Mouse (Mus musculus) thymus, postnatal 14 days (tissue): ENCODE data around the gene Phb2.

Source experiments
- DNase-seq: peaks from one replicate; pipeline ENCODE4 v3.0.0; 2021

The Phb2 gene

DNA sequence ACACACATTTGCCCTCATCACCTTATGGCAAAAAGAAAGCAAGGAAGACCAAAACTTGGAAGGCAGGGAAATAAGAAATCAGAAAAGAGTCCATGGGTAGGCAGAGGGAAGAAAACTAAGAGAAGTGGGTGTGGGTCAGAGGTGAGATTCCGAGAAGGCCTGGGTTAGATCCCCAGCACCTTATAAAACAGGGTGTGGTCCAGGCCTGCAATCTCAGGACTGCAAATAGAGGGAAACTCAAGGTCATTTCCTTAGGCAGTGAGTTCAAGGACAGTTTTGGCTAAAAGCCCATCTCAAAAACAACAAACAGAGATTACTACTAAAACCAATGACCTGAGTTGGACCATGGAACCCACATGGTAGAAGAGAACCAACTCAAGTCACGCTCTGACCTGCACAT is 41.7 kb downstream of the Phb2 start:
- DNase-seq, result no peak

DNA sequence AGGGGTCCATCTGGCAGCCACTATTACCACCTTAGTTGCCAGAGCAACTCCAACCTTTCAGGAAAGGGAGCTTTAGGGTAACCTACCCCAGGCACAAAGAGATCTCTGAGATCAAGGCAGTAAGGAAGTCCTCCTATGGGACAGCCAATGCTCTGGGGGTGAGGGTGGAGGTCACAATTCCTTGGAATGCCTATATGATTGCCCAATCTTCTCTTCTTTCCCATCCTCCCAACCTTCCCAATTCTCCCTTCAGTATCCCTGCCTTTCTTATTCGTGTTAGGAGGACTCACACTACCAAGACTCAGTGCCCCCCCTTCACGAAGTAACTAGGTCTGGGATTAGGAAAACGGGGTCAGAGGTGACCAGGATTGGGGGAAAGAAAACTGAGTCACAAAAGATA is 43.2 kb downstream of the Phb2 start:
- DNase-seq, result no peak

DNA sequence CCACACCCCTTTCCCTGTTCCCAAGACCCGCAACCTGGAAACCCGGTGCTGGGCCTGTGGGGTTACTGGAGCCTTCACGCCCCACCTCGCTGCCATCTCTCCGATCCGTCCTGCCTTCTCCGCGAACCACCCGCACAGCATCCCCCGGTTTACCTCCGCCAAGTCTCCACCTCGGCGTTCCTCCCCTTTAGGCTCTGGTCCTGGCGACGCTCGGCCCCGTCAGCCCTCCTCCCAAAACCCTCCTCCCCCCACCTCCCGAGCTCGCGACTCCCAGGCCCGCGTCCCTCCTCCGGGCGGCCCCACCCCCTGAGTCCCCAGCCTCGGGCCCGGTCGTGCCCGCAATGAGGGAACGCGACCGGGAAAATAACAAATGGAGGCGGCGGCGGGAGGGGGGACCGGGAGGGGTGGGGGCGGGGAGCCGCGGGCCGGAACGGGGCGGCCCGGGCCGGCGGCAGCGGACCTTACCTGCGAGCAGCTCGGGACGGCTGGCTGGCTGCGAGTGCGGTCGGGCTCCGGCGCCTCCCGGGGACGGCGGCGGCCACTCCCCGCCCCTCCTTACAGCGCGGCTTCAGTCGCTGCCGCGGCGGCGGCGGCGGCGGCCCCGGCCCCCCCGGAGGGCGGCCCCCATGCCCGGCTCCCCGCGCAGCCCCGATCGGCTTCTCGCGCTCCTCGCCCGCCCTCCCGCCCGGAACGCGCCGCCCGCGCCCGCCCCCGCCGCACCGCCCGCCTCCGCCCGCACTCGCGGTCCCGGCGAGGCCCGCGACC is 43.9 kb downstream of the Phb2 start, which contains the start of the genes Gm45234 and Atn1:
Gm45234 (minus strand) TSS at position 191 of the 765 bp plus-strand sequence.
Atn1 (minus strand) TSS at position 694 of the 765 bp plus-strand sequence.
- DNase-seq, result peak; percentile 57

DNA sequence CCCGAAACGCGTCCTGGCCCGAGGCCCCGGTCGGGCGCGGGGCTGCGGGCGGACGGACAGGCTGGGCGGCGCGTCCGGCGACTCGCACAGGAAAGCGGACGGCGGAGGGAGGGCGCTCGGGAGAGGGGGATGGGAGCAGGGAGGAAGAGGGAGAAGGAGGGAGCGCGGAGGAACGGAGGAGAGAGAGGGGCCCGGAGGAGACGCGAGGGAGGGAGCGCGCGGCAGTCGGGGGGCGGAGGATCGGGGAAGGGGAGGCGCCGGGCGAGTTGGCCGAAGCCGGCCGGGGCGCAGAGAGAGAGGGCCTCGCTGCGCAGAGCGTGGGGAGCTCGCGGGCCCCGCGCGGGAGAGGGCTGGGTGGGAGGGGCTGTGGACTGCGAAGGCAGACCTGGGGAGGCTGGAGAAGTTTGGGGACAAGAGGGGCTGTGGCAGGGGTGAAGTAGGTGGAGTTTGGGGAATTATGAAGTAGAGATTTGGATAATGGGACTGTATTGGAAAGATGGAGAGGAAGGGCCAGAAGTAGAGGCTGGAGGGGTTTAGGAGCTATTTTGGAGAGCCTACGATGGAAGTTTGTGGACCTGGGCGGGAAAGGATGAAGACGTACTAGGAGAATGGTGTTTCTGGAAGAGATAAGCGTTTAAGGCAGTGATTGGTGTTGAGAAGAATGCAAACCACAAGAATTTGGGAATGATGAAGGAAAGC is 44.7 kb downstream of the Phb2 start:
- DNase-seq, result peak; percentile 68

DNA sequence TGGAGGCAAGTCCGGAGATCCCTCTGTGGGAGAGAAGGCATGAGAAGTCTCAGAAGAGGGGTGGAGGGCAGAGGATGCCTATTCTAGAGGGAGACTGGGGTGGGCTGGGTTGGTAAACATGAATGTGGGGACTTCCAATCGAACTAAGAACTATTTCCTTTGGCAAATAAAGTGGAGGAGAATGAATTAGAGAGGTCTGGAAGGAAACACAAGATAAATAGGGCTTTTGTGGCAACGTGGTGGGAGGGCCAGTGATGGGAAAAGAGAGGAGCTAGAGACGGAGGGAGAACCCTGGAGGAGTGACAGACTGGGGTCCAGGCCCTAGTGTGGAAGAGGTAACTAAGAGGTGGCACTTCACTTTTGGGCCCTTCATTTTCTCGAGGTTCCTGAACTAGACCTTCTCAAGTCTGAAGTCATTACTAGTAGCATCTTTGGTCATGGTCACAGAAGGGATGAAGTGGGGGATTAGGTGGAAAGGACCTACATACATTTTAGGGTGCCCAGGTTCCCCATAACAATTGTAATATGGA is 45.3 kb downstream of the Phb2 start:
- no peak for DNase-seq

DNA sequence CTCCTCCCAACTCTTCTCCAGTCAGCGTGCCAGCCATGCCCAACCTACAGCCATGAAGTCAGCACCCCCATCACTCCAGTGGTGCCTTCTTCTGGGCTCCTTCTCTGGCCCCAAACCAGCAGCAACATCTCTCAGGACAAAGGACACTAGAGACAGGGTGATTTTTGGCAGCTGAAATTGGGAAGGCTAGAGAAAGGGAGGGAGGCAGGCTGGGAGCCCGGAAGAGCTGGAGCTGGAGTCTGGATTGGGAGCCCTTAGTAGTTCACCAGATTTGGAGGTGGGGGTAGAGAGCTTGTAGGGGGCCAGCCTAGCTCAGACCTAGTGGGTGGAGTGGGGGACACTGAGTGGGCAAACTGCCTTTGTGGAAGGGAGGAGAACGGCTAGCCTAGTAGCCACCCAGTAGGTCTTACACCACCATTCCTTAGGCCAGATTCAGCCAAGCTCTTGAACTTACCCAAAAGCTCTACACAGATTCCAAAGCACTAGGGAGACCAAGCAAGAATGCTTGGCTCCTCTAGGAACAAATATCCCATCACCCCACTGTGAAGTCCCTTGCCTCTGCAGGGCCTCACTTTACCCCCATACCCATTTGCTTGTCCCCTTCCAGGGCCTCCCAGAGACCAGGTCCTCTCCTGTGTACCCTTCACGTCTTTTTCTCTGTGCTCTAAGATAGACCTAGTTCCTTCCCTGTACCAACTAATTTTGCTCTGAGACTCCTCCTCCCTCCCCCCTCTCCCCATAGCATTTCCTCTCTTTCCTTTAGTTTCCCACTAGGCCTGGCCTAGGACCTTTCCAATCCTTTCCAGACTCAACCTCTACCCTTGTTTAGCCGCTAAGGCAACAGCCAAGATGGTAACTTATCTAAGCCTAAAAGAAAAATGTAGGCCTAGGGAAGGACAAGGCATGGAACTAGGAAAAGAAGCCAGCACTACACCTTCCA is 46.0 kb downstream of the Phb2 start:
- no peak for DNase-seq

DNA sequence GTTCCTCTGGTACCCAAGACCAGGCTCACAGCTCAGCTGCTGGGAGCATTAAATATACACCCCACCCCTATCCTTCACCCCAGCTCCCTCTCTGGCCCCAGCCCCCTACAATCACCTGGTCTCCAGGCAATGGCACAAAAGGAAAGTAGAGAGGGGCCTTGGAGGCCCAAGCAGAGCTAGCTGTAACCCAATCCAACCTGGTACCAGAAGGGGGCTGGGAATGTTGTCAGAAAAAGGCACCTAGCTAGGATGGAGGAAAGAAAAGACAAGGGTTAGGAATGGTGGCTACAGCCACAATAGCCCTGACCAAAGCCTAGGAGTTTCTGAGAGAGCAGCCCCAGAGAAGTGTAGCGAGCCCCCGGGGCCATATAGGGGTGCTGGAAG is 46.7 kb downstream of the Phb2 start:
- DNase-seq, result no peak

DNA sequence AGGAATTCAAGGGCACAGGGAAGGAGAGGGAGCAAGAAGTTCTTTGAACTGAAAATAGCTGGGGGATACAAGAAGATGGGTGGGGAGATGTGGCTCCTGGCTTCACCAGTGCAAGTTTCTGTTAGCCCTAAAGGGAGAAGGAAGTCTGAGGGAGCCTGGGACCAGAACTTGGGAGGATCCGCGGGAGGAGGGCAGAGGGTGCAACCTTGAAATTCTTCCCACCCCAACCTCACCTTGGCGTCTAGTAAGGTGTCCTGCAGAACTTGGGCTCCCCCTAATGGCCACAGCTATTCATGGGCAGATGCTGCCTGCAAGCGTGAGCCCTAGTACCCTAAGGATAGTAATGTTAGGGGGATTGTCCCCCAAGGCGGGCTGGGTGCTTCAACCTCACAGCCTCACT is 47.1 kb downstream of the Phb2 start:
- peak; percentile 91 for DNase-seq

DNA sequence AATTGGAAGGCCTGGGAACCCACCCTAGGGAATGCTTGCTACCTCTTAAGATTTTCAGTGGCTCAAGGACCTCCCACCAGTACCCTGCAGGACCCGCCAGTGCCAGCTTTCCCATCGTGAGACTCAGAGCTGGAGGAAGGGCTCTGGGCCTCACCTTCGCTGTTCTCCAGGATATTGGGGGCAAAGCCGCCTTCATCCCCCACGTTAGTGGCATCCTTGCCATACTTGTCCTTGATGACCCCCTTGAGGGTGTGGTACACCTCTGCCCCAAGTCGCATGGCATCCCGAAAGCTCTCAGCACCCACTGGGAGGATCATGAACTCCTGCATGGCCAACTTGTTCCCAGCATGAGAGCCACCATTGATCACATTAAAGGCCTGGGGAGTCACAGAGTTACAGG is 53.8 kb downstream of the Phb2 start:
- DNase-seq, result no peak
